ENCODE assay signal across 12 mouse cellular contexts in genomic region chr6:31098106-31098505, GRCm38 (mm10).
"Had no signal": no experiment of that assay in that cellular context is flagged by ENCODE, and none has a peak within 500 bp of the region (broad histone marks: within the 10 kb centered on the region; RNA-seq: fewer than 3 reads in every experiment).

No protein-coding gene starts in this region.

- H3K27me3 ChIP-seq: limb, embryonic 15.5 days; liver, embryonic 12.5 days; neural tube, embryonic 12.5 days had no signal

- H3K9ac ChIP-seq: limb, embryonic 15.5 days; liver, embryonic 12.5 days; lung, embryonic 14.5 days; neural tube, embryonic 12.5 days had no signal

- H3K27ac ChIP-seq: kidney, postnatal 0 days; limb, embryonic 15.5 days; liver, embryonic 12.5 days; neural tube, embryonic 12.5 days; stomach, postnatal 0 days had no signal

- H3K4me2 ChIP-seq: limb, embryonic 15.5 days; liver, embryonic 12.5 days; lung, embryonic 14.5 days; midbrain, embryonic 11.5 days; neural tube, embryonic 12.5 days had no signal

- H3K9me3 ChIP-seq: limb, embryonic 15.5 days; liver, embryonic 12.5 days; neural tube, embryonic 12.5 days had no signal

- H3K36me3 ChIP-seq: limb, embryonic 15.5 days; neural tube, embryonic 12.5 days had no signal

- DNase-seq: kidney, adult 9 months; kidney, postnatal 36 days; lung, embryonic 14.5 days; lung, postnatal 10 days; lung, postnatal 4 days; thymus, postnatal 14 days had no signal

- H3K4me3 ChIP-seq: limb, embryonic 15.5 days; liver, embryonic 12.5 days; neural tube, embryonic 12.5 days had no signal

- ATAC-seq: liver, embryonic 12.5 days had no signal
